Mouse (Mus musculus): Measurements from ENCODE around the gene Tgfb3. TPM values are rescaled to one million over a fixed set of nuclear protein-coding genes. Genes with fewer than 3 reads are reported as not detected.

Tgfb3 gene
- polyA plus RNA-seq, 1 experiment from 2014 or later, result 15.7 TPM

Other genes with a start within 250 kb of the Tgfb3 start
- gene Ift43, start 3.5 kb upstream of the Tgfb3 start, polyA plus RNA-seq (2016; fragmentation: Nextera tagmentation; extraction: Ambion mirVana), result 86.9 and 91.5 TPM in 2 replicates
- gene Gpatch2l, start 162.8 kb upstream of the Tgfb3 start, polyA plus RNA-seq (2016; fragmentation: Nextera tagmentation; extraction: Ambion mirVana), result 24.6 and 26.4 TPM in 2 replicates

Data from midbrain, embryonic 12.5 days (tissue).